Mouse (Mus musculus) kidney, postnatal 4 days (tissue): ENCODE results near the gene Dnajc22.

ENCODE experiments used
- DNase-seq, 2 experiments: peaks; one replicate each; pipeline ENCODE4 v3.0.0; 2021; ENCODE audit warnings: mixed read lengths in 2 of 2

Dnajc22 gene

DNA sequence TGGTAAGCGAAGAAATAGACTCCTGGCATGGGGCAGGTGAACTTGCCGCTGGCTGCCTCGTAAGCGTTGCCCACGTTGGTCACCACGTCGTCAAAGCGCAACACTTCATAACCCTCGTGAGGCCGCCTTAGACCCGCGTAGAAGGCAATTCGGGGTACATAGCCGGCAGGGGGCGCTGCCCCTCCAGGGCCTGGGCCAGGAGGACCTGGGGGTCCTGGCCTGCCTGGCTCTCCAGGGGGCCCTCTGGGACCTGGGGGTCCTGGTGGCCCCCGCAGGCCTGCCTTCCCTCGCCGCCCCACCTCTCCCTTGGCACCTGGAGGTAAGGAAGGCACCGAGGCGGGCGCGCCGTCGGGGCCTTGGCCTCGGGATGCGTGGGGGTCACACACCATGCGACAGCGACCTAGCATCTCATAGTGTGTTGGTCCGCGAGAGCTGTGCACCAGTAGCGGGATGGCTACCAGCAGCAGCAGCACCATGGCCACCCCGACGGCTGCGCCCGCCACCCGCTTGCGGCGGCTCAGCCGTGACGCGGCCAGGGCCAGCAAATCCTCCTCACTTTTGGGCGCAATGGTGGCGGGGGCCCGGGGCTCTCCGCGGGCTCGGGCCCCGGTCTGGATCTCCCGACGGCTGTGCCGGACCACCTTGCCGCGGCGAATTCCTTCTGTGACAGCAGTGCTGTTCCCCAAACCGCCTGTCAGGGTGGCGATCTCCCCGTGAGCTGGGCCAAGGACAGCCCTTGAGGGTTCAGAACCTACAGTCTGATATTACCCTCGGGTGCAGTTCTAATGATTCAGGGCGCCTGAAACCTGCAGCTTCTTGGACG is 5.5 kb upstream of the Dnajc22 start, which contains the start of gene C1ql4:
Gene C1ql4, minus strand, starts transcription at position 565 of the 823 bp plus-strand sequence.
- DNase-seq = peak; percentile 68 to 74

DNA sequence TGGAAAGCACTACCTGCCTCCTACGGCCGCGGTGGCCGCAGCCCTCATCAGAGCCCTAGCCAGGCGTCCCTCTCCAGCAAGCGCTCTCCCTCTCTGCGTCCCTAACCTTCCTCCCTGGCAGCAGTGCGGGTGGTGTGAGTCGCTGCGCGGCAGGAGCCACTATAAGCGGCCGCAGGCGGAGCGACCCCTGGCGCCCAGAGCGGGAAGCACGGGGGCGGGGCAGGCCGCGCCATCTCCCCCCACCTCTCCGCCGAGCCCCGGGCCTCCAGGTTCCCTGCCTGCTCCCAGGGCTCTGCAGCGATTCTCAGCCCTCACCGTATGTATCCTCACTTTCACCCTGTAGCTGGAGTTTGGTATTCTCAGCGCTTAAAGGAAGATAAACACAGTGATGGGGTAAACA is 4.7 kb upstream of the Dnajc22 start:
- peak; percentile 92 to 94 for DNase-seq

GRCm38 (mm10) chr15:99089069-99089468 is 3.9 kb upstream of the Dnajc22 start:
- DNase-seq = peak; percentile 65 to 73

- peak; percentile 72 to 82 for DNase-seq
Measured at GRCm38 (mm10) chr15:99093291-99094258, 605 bp downstream of the Dnajc22 start.

GRCm38 (mm10) chr15:99094631-99095270 is 1.8 kb downstream of the Dnajc22 start:
- peak; percentile 76 to 85 for DNase-seq

GRCm38 (mm10) chr15:99095356-99095755 is 2.4 kb downstream of the Dnajc22 start:
- no peak for DNase-seq

- no peak for DNase-seq
Measured at GRCm38 (mm10) chr15:99096061-99096793, 3.3 kb downstream of the Dnajc22 start.

GRCm38 (mm10) chr15:99096831-99097500 is 4.0 kb downstream of the Dnajc22 start:
- peak; percentile 76 to 85 for DNase-seq

DNA sequence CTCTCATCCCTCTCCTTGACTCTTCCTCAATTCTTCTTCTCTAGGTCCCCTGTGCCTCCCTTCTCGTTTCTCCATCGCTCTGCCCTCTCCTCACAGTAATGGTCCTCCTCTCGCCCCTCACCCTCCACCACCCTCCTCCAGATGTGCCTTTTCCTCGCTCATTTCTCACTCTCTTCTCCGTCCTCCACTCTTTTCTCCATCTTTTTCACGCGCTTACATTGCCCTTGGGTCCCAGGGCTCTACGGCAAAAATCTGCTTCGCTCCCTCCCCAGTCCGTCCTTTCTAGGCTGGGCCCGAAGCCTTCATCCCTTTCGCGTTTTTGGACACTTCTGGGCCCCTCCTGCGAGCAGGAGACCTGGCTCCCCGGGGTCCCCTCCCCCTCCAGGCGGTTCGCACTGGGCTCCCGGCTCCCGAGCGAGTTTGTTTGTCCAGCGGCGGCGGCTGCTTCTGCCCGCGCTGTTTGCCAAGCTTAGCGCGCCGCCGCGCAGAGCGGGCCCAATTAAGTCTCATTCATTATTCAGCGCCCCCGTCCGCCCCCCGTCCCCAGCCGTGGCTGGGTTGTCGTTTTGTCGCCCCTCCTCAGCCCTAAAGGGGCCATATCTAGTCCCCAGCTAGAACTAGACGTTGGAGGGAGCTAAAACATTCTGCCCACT is 5.0 kb downstream of the Dnajc22 start:
- peak; percentile 64 to 76 for DNase-seq

- peak in 1 of 2 experiments; percentile 36 for DNase-seq
Measured at GRCm38 (mm10) chr15:99098493-99098861, 5.5 kb downstream of the Dnajc22 start.

DNA sequence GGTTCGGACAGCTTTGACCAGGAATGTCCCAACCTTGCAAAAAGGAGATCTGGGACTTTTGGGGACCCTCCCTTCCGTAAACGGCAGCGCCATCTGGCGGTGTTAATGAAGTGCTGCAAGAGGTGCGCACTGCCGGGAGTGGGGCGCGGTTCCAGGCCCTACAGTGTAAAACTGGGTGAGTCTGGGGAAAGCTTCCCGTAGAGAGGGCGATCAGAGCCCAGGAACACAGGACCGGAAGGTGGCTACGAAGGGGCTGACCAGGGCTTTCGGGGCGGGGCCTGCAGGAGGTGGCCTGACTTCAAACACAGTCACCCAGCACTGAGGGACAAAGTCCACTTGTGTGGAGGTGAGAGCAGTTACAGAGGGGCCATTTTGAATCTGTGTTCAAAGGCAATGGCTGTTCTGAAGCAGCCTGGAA is 6.2 kb downstream of the Dnajc22 start:
- DNase-seq = peak; percentile 84 to 91

- no peak for DNase-seq
Measured at GRCm38 (mm10) chr15:99099984-99100383, 7.0 kb downstream of the Dnajc22 start.

- peak in 1 of 2 experiments; percentile 33 for DNase-seq
Measured at GRCm38 (mm10) chr15:99105238-99105637, 12.3 kb downstream of the Dnajc22 start.

DNA sequence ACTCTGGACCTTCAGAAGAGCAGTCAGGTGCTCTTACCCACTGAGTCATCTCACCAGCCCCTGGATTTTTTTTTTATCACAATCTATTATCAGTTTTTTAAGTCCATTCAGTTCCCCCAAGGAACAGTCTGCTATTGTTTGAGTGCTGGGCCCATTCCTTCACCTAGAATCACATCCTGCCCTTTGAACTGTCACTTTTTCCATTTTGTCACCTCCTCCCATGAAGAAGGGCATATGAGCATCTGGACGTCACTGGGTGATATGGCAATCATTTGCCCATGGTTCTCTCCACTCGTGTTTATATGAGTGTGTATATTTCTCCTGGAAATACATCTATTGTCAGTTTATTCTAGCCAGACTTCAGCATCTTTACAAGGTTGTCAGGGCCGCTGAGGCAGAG is 14.9 kb downstream of the Dnajc22 start:
- DNase-seq = no peak

GRCm38 (mm10) chr15:99111139-99111538 is 18.2 kb downstream of the Dnajc22 start:
- DNase-seq = no peak

- no peak for DNase-seq
Measured at GRCm38 (mm10) chr15:99111809-99112208, 18.8 kb downstream of the Dnajc22 start.

DNA sequence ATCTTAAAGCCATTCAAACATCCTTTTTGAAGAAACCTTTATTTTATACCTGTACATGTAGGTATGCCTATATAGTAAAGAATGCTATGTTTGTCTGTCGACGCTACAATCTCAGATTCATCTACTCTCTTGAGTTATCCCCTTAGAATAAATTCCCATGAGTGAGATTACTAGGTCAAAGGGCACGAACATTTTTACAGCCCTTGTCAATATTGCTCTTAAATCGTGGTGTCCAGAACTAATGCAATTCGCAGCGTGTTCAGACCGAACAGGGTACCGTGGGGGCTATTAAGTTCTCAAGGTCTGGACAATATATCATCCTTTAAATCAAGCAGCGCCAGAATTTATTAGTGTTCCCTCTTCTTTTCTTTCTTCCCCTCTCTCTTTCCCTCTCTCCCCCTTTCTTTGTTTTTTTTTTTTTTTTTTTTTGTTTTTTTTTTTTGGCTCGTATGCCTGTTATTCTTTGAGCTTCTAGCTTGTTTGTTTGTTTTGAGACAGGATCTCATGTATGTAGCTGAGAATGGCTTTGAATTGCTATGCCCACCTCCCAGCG is 19.9 kb downstream of the Dnajc22 start:
- DNase-seq = no peak

- peak in 1 of 2 experiments; percentile 51 for DNase-seq
Measured at GRCm38 (mm10) chr15:99113396-99113975, 20.5 kb downstream of the Dnajc22 start.

DNA sequence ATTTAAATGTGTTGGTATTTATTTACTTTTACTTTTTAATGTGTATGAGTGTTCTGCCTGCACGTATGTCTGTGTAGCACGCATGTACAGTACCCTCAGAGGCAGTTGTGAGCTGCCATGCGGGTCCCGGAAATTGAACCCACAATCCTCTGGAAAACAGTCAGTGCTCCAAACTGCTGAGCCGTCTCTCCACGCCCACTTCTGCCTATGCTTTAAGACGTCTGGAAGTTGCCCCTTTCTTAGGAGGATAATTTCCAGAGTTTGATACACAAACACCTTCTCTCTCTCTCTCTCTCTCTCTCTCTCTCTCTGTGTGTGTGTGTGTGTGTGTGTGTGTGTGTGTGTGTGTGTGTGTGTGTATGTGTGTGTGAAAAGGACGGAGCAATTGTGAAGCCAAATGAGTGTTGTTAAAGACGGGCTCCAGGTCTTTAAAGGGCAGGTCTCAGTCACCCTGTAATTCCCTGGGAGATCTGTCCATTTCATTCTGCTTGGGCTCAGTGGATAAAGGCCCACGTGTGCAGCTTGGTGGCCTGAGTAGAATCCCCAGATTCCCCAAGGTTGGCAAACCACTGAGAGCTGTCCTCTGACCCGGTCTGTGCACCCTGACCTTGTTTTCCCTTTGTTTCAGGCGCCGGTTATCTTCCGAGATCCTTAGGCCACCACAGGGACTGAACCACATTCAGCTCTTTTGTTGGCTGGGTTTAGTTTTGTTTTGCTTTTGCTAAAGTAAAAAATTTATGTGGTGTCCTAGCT is 21.5 kb downstream of the Dnajc22 start:
- no peak for DNase-seq

DNA sequence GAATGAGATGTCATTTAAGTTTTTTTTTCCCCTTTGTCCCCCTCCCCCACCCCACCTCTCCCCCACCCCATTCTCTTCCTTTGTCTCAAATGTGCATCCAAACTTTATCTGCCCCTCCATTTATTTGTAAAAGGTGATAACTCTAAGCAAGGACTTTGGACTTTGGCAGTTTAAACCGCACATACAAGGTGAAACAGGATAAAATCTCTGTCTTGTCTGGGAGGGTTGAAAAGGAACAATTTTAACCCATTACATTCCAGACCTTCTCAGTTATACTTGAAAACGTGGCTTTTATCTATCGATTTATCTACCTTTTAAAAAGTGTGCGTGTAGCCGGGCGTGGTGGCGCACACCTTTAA is 22.1 kb downstream of the Dnajc22 start:
- no peak for DNase-seq
